ENCODE assay signal across 9 mouse cellular contexts in the genomic region with DNA sequence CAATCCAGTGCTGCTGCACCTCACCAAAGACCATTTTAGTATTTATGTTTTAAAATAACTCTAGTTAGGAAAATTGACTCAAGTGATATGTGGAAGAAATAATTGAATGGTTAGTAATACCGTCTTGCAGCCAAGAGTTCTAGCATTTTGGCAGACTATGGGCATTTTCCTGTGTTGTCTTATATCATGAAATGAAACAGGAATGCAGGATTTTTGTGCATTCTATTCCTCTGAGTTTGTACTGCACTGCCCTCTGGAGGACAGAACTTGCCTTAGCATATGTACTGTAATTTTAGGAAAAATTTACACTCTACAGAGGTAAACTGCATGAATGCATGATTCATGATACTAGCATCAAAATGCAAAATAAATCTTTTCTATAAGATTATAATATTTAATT.
DNase-seq lines count a peak whose midpoint lies in the region; ATAC-seq and TF ChIP-seq lines count a peak whose summit lies in the region.
"Had no signal": no experiment of that assay in that cellular context is flagged by ENCODE, and none has a peak within 500 bp of the region (broad histone marks: within the 10 kb centered on the region; RNA-seq: fewer than 3 reads in every experiment).

No protein-coding gene starts in this region.

- no peak for TF ChIP-seq POLR2A in lung, adult 2 months (IDR thresholded peaks at IDR 0.05; ENCODE audit: borderline replicate concordance, extremely low read depth, low read depth, low read length)
- TF ChIP-seq POLR2A in brain, embryonic 14.5 days (IDR thresholded peaks at IDR 0.05; ENCODE audit: borderline replicate concordance, extremely low read depth, insufficient read depth, insufficient read length, poor library complexity, severe bottlenecking) = no peak

- no peak; the same call in 1 of the 2 replicates for ATAC-seq in lung, postnatal 0 days
- ATAC-seq in forebrain, embryonic 13.5 days = peak; percentile 73
- ATAC-seq in midbrain, embryonic 12.5 days (ENCODE audit: low FRiP score, low read depth) = peak; percentile 62; the same call in 1 of the 2 replicates

- WGBS in lung, postnatal 0 days = 17% methylated on average over 1 of the region's 1 CpGs
- WGBS in lung, adult 2 months = 21% methylated on average over 1 of the region's 1 CpGs
- WGBS in forebrain, embryonic 13.5 days = 54% methylated on average over 1 of the region's 1 CpGs
- WGBS in midbrain, embryonic 12.5 days = 62% methylated on average over 1 of the region's 1 CpGs

- H3K9me3 ChIP-seq in lung, postnatal 0 days (ENCODE audit: low read length) = no peaks in the 10 kb centered on the region
- no peaks in the 10 kb centered on the region for H3K9me3 ChIP-seq in forebrain, embryonic 13.5 days (replicated peaks)
- H3K9me3 ChIP-seq in midbrain, embryonic 12.5 days = no peaks in the 10 kb centered on the region
- H3K9me3 ChIP-seq: embryonic facial prominence, embryonic 15.5 days; lung, embryonic 15.5 days had no signal

- H3K4me2 ChIP-seq in lung, postnatal 0 days (replicated peaks; ENCODE audit: low read depth, low read length) = no peak overlapping the region
- no peak overlapping the region for H3K4me2 ChIP-seq in forebrain, embryonic 13.5 days
- no peak overlapping the region for H3K4me2 ChIP-seq in midbrain, embryonic 12.5 days (replicated peaks)
- H3K4me2 ChIP-seq: embryonic facial prominence, embryonic 15.5 days; lung, embryonic 15.5 days had no signal

- peak; percentile 76 for DNase-seq in lung, postnatal 0 days (ENCODE audit: low spot score)
- no peak for DNase-seq in lung, adult 2 months
- peak; percentile 87 for DNase-seq in brain, embryonic 14.5 days (ENCODE audit: low read depth)
- DNase-seq in layer of hippocampus, adult 11-12 months (ENCODE audit: low spot score) = peak; percentile 64
- no peak for DNase-seq in natural killer cell, adult 2 months (ENCODE audit: low spot score in 2 of 2)

- no peak overlapping the region for H3K9ac ChIP-seq in lung, postnatal 0 days (replicated peaks; ENCODE audit: low read depth)
- H3K9ac ChIP-seq in forebrain, embryonic 13.5 days = no peak overlapping the region
- no peak overlapping the region for H3K9ac ChIP-seq in midbrain, embryonic 12.5 days (replicated peaks)
- H3K9ac ChIP-seq: embryonic facial prominence, embryonic 15.5 days; lung, embryonic 15.5 days had no signal

- H3K4me1 ChIP-seq in lung, postnatal 0 days (ENCODE audit: insufficient read depth, low read depth, low read length) = no peaks in the 10 kb centered on the region
- H3K4me1 ChIP-seq in lung, adult 2 months (ENCODE audit: control insufficient read depth, insufficient read depth, low read length) = no peaks in the 10 kb centered on the region
- no peaks in the 10 kb centered on the region for H3K4me1 ChIP-seq in forebrain, embryonic 13.5 days
- H3K4me1 ChIP-seq in midbrain, embryonic 12.5 days = no peaks in the 10 kb centered on the region
- H3K4me1 ChIP-seq: embryonic facial prominence, embryonic 15.5 days; lung, embryonic 15.5 days had no signal

- peak; percentile 76 for TF ChIP-seq CTCF in lung, postnatal 0 days (IDR thresholded peaks at IDR 0.05)
- no peak for TF ChIP-seq CTCF in lung, adult 2 months (IDR thresholded peaks at IDR 0.05; ENCODE audit: insufficient read depth, low read length)
- TF ChIP-seq CTCF in brain, embryonic 14.5 days (IDR thresholded peaks at IDR 0.05; ENCODE audit: borderline replicate concordance, extremely low read depth, insufficient read depth, insufficient read length) = peak; percentile 30; the same call in 1 of the 2 replicates

- H3K4me3 ChIP-seq in lung, postnatal 0 days (ENCODE audit: low read depth, low read length) = no peak overlapping the region
- no peak overlapping the region for H3K4me3 ChIP-seq in lung, adult 2 months (replicated peaks; ENCODE audit: extremely low read depth, low read depth, low read length)
- no peak overlapping the region for H3K4me3 ChIP-seq in forebrain, embryonic 13.5 days
- H3K4me3 ChIP-seq in midbrain, embryonic 12.5 days = no peak overlapping the region
- H3K4me3 ChIP-seq: embryonic facial prominence, embryonic 15.5 days; lung, embryonic 15.5 days had no signal

- H3K36me3 ChIP-seq in lung, postnatal 0 days (ENCODE audit: insufficient read depth, low read length) = no peaks in the 10 kb centered on the region
- no peaks in the 10 kb centered on the region for H3K36me3 ChIP-seq in forebrain, embryonic 13.5 days (ENCODE audit: poor library complexity, severe bottlenecking)
- H3K36me3 ChIP-seq in midbrain, embryonic 12.5 days = no peaks in the 10 kb centered on the region
- H3K36me3 ChIP-seq: embryonic facial prominence, embryonic 15.5 days; lung, embryonic 15.5 days had no signal

- H3K27ac ChIP-seq in lung, postnatal 0 days (ENCODE audit: low read length) = no peak overlapping the region
- no peak overlapping the region for H3K27ac ChIP-seq in forebrain, embryonic 13.5 days
- H3K27ac ChIP-seq in midbrain, embryonic 12.5 days (replicated peaks) = no peak overlapping the region
- H3K27ac ChIP-seq: embryonic facial prominence, embryonic 15.5 days; lung, embryonic 15.5 days had no signal

- no peak for TF ChIP-seq EP300 in lung, postnatal 0 days (IDR thresholded peaks at IDR 0.05)

- no peaks in the 10 kb centered on the region for H3K27me3 ChIP-seq in lung, postnatal 0 days (replicated peaks; ENCODE audit: insufficient read depth, low read length)
- H3K27me3 ChIP-seq in forebrain, embryonic 13.5 days = no peaks in the 10 kb centered on the region
- H3K27me3 ChIP-seq in midbrain, embryonic 12.5 days = no peaks in the 10 kb centered on the region
- H3K27me3 ChIP-seq: embryonic facial prominence, embryonic 15.5 days; lung, embryonic 15.5 days had no signal

Comparison
In these comparisons a context has a peak if more than half of its experiments do, and no peak if none do; other contexts are left out.
1. DNase-seq: peak in lung, postnatal 0 days (single experiment), brain, embryonic 14.5 days (single experiment) and layer of hippocampus, adult 11-12 months (single experiment); none in lung, adult 2 months (single experiment) and natural killer cell, adult 2 months (0 of 2).